Comparison of ENCODE assay signal across 8 mouse cellular contexts in genomic region chr14:25229569-25229968, GRCm38 (mm10).
DNase-seq lines count a peak whose midpoint lies in the region; ATAC-seq and TF ChIP-seq lines count a peak whose summit lies in the region.

No protein-coding gene starts in this region.

- no peak for TF ChIP-seq POLR2A in kidney, adult 2 months (IDR thresholded peaks at IDR 0.05; ENCODE audit: low read depth, low read length)
- no peak for TF ChIP-seq POLR2A in brain, embryonic 14.5 days (IDR thresholded peaks at IDR 0.05; ENCODE audit: borderline replicate concordance, extremely low read depth, insufficient read depth, insufficient read length, poor library complexity, severe bottlenecking)

- peaks cover 11% of the 10 kb centered on the region for H3K4me1 ChIP-seq in kidney, adult 2 months (ENCODE audit: control insufficient read depth, insufficient read depth, low read length)
- peaks cover 25% of the 10 kb centered on the region for H3K4me1 ChIP-seq in forebrain, postnatal 0 days (ENCODE audit: insufficient read depth)
- peaks cover 69% of the 10 kb centered on the region for H3K4me1 ChIP-seq in limb, embryonic 12.5 days (replicated peaks)

- no peak overlapping the region for H3K27ac ChIP-seq in kidney, adult 2 months (ENCODE audit: insufficient read depth, low read depth, low read length)
- no peak overlapping the region for H3K27ac ChIP-seq in forebrain, postnatal 0 days (ENCODE audit: low read depth, low read length)
- H3K27ac ChIP-seq in limb, embryonic 12.5 days, result peak overlapping the region; percentile 94

- ATAC-seq in forebrain, postnatal 0 days, result no peak
- ATAC-seq in limb, embryonic 12.5 days (ENCODE audit: insufficient number of reproducible peaks, insufficient read depth, low FRiP score, low TSS enrichment, low read depth), result no peak
- no peak for ATAC-seq in megakaryocyte, adult 5-6 weeks (ENCODE audit: poor library complexity, severe bottlenecking)

- H3K4me3 ChIP-seq in kidney, adult 2 months (ENCODE audit: insufficient read depth, low read depth, low read length), result no peak overlapping the region
- H3K4me3 ChIP-seq in forebrain, postnatal 0 days (ENCODE audit: low read depth, low read length), result no peak overlapping the region
- no peak overlapping the region for H3K4me3 ChIP-seq in limb, embryonic 12.5 days (replicated peaks)

- H3K27me3 ChIP-seq in kidney, adult 2 months (replicated peaks; ENCODE audit: control insufficient read depth, insufficient read depth, low read length), result no peaks in the 10 kb centered on the region
- no peaks in the 10 kb centered on the region for H3K27me3 ChIP-seq in forebrain, postnatal 0 days (ENCODE audit: insufficient read depth, low read length)
- no peaks in the 10 kb centered on the region for H3K27me3 ChIP-seq in limb, embryonic 12.5 days

- no peaks in the 10 kb centered on the region for H3K9me3 ChIP-seq in forebrain, postnatal 0 days (ENCODE audit: low read length)
- no peaks in the 10 kb centered on the region for H3K9me3 ChIP-seq in limb, embryonic 12.5 days

- DNase-seq in kidney, adult 2 months, result peak; percentile 56
- DNase-seq in kidney, postnatal 36 days, result no peak
- peak; percentile 69 for DNase-seq in brain, embryonic 14.5 days (ENCODE audit: low read depth)
- DNase-seq in forebrain, postnatal 0 days, result peak; percentile 75
- no peak for DNase-seq in adrenal gland, postnatal 10 days
- DNase-seq in spleen, postnatal 4 days (ENCODE audit: low spot score in 2 of 2), result no peak

- no peak for TF ChIP-seq CTCF in kidney, adult 2 months (conservative IDR thresholded peaks at IDR 0.05; ENCODE audit: insufficient read depth, insufficient read length, low read depth, low read length)
- TF ChIP-seq CTCF in brain, embryonic 14.5 days (IDR thresholded peaks at IDR 0.05; ENCODE audit: borderline replicate concordance, extremely low read depth, insufficient read depth, insufficient read length), result no peak
- no peak for TF ChIP-seq CTCF in forebrain, postnatal 0 days (IDR thresholded peaks at IDR 0.05; ENCODE audit: low read depth)

- no peaks in the 10 kb centered on the region for H3K36me3 ChIP-seq in kidney, adult 2 months (ENCODE audit: control insufficient read depth, insufficient read depth, low read length)
- H3K36me3 ChIP-seq in forebrain, postnatal 0 days (ENCODE audit: insufficient read depth), result no peaks in the 10 kb centered on the region
- H3K36me3 ChIP-seq in limb, embryonic 12.5 days, result no peaks in the 10 kb centered on the region

- 61% methylated on average over 6 of the region's 6 CpGs for WGBS in kidney, adult 2 months
- 30% methylated on average over 6 of the region's 6 CpGs for WGBS in forebrain, postnatal 0 days
- 14% methylated on average over 6 of the region's 6 CpGs for WGBS in limb, embryonic 12.5 days

- no peak overlapping the region for H3K4me2 ChIP-seq in forebrain, postnatal 0 days (ENCODE audit: low read depth)
- H3K4me2 ChIP-seq in limb, embryonic 12.5 days, result no peak overlapping the region

- H3K9ac ChIP-seq in forebrain, postnatal 0 days, result no peak overlapping the region
- 0 out of 2 replicates have a peak overlapping the region, but pooled peaks have one; percentile 18 for H3K9ac ChIP-seq in limb, embryonic 12.5 days (replicated peaks)

Comparison
In these comparisons a context has a peak if more than half of its experiments do, and no peak if none do; other contexts are left out.
1. DNase-seq: peak in kidney, adult 2 months (single experiment), brain, embryonic 14.5 days (single experiment) and forebrain, postnatal 0 days (single experiment); none in kidney, postnatal 36 days (0 of 2), adrenal gland, postnatal 10 days (single experiment) and spleen, postnatal 4 days (0 of 2).